ENCODE assay signal across 20 mouse cellular contexts in genomic region chr9:96949551-96949950, GRCm38 (mm10). TPM values are rescaled to one million over a fixed set of nuclear protein-coding genes. Genes with fewer than 3 reads are reported as not detected.
DNase-seq lines count a peak whose midpoint lies in the region; ATAC-seq lines count a peak whose summit lies in the region.
"Had no signal": no experiment of that assay in that cellular context is flagged by ENCODE, and none has a peak within 500 bp of the region (broad histone marks: within the 10 kb centered on the region; RNA-seq: fewer than 3 reads in every experiment).

No protein-coding gene starts in this region.

- H3K9me3 ChIP-seq in heart, embryonic 11.5 days (replicated peaks; ENCODE audit: control insufficient read depth, low read length): no peaks in the 10 kb centered on the region
- H3K9me3 ChIP-seq in hindbrain, embryonic 12.5 days (replicated peaks): no peaks in the 10 kb centered on the region
- H3K9me3 ChIP-seq in hindbrain, embryonic 11.5 days (ENCODE audit: control insufficient read depth, low read length): no peaks in the 10 kb centered on the region
- H3K9me3 ChIP-seq in stomach, embryonic 15.5 days: no peaks in the 10 kb centered on the region
- H3K9me3 ChIP-seq: embryonic facial prominence, embryonic 12.5 days; hindbrain, embryonic 15.5 days; neural tube, embryonic 12.5 days had no signal

- H3K4me2 ChIP-seq in heart, embryonic 11.5 days: no peak overlapping the region
- no peak overlapping the region for H3K4me2 ChIP-seq in hindbrain, embryonic 12.5 days (replicated peaks)
- no peak overlapping the region for H3K4me2 ChIP-seq in hindbrain, embryonic 11.5 days (replicated peaks; ENCODE audit: low read depth, low read length)
- no peak overlapping the region for H3K4me2 ChIP-seq in stomach, embryonic 15.5 days
- H3K4me2 ChIP-seq: embryonic facial prominence, embryonic 12.5 days; hindbrain, embryonic 15.5 days; neural tube, embryonic 12.5 days had no signal

- 62% methylated on average over 9 of the region's 9 CpGs for WGBS in heart, embryonic 11.5 days (ENCODE audit: insufficient replicate concordance)
- 88% methylated on average over 9 of the region's 9 CpGs for WGBS in hindbrain, embryonic 12.5 days
- WGBS in hindbrain, embryonic 11.5 days: 84% methylated on average over 9 of the region's 9 CpGs
- WGBS in stomach, embryonic 15.5 days: 77% methylated on average over 9 of the region's 9 CpGs

- H3K27ac ChIP-seq in heart, embryonic 11.5 days (ENCODE audit: low read depth, low read length): peak overlapping the region; percentile 76
- 0 out of 2 replicates have a peak overlapping the region, but pooled peaks have one; percentile 1 for H3K27ac ChIP-seq in hindbrain, embryonic 12.5 days
- no peak overlapping the region for H3K27ac ChIP-seq in hindbrain, embryonic 11.5 days (ENCODE audit: low read depth, low read length)
- peak overlapping the region; percentile 18; the same call in 1 of the 2 replicates for H3K27ac ChIP-seq in stomach, embryonic 15.5 days
- H3K27ac ChIP-seq: embryonic facial prominence, embryonic 12.5 days; hindbrain, embryonic 15.5 days; kidney, postnatal 0 days; neural tube, embryonic 12.5 days had no signal

- ATAC-seq in heart, embryonic 11.5 days (replicated peaks; ENCODE audit: insufficient number of reproducible peaks, low FRiP score, low TSS enrichment): no peak
- ATAC-seq in hindbrain, embryonic 12.5 days (ENCODE audit: low FRiP score): no peak
- ATAC-seq in hindbrain, embryonic 11.5 days (ENCODE audit: low FRiP score): no peak
- ATAC-seq in stomach, embryonic 15.5 days (ENCODE audit: insufficient read depth, low FRiP score, low read depth): no peak
- ATAC-seq in activated CD4-positive, CD25-positive, alpha-beta regulatory T cell, adult 4 months: no peak

- 0 out of 2 replicates have a peak overlapping the region, but pooled peaks have one; percentile 16 for H3K9ac ChIP-seq in heart, embryonic 11.5 days (ENCODE audit: low read depth, low read length)
- H3K9ac ChIP-seq in hindbrain, embryonic 12.5 days: no peak overlapping the region
- H3K9ac ChIP-seq in hindbrain, embryonic 11.5 days (ENCODE audit: low read depth, low read length): no peak overlapping the region
- no peak overlapping the region for H3K9ac ChIP-seq in stomach, embryonic 15.5 days
- H3K9ac ChIP-seq: embryonic facial prominence, embryonic 12.5 days; hindbrain, embryonic 15.5 days; neural tube, embryonic 12.5 days had no signal

- no peaks in the 10 kb centered on the region for H3K36me3 ChIP-seq in heart, embryonic 11.5 days (ENCODE audit: control insufficient read depth, insufficient read depth, low read length)
- H3K36me3 ChIP-seq in hindbrain, embryonic 12.5 days: no peaks in the 10 kb centered on the region
- no peaks in the 10 kb centered on the region for H3K36me3 ChIP-seq in hindbrain, embryonic 11.5 days (ENCODE audit: control insufficient read depth, insufficient read depth, low read length)
- no peaks in the 10 kb centered on the region for H3K36me3 ChIP-seq in stomach, embryonic 15.5 days
- H3K36me3 ChIP-seq: embryonic facial prominence, embryonic 12.5 days; hindbrain, embryonic 15.5 days; neural tube, embryonic 12.5 days had no signal

- DNase-seq in heart, adult 11 months: no peak
- DNase-seq in hindbrain, embryonic 11.5 days (ENCODE audit: low spot score): no peak
- DNase-seq in thymus, postnatal 0 days (ENCODE audit: low spot score): peak; percentile 28
- no peak for DNase-seq in thymus, postnatal 10 days (ENCODE audit: low spot score in 2 of 2)
- DNase-seq: adrenal gland, postnatal 36 days; B cell, adult 2 months; cerebellum, adult 8-10 months; gastrocnemius, postnatal 25 days; kidney, adult 11 months; layer of hippocampus, postnatal 36 days; lung, adult 18-20 months; right cerebral cortex, postnatal 25 days had no signal

- peaks cover 60% of the 10 kb centered on the region for H3K4me1 ChIP-seq in heart, embryonic 11.5 days (ENCODE audit: control insufficient read depth, insufficient read depth, low read length)
- peaks cover 48% of the 10 kb centered on the region for H3K4me1 ChIP-seq in hindbrain, embryonic 12.5 days
- no peaks in the 10 kb centered on the region for H3K4me1 ChIP-seq in hindbrain, embryonic 11.5 days (replicated peaks; ENCODE audit: control insufficient read depth, insufficient read depth, low read length)
- 0 out of 2 replicates have a peak, but pooled peaks cover 14% of the 10 kb centered on the region for H3K4me1 ChIP-seq in stomach, embryonic 15.5 days
- H3K4me1 ChIP-seq: embryonic facial prominence, embryonic 12.5 days had no signal

- no peaks in the 10 kb centered on the region for H3K27me3 ChIP-seq in heart, embryonic 11.5 days (ENCODE audit: control insufficient read depth, insufficient read depth, low read length)
- H3K27me3 ChIP-seq in hindbrain, embryonic 12.5 days: no peaks in the 10 kb centered on the region
- no peaks in the 10 kb centered on the region for H3K27me3 ChIP-seq in hindbrain, embryonic 11.5 days (ENCODE audit: control insufficient read depth, insufficient read depth, low read length)
- no peaks in the 10 kb centered on the region for H3K27me3 ChIP-seq in stomach, embryonic 15.5 days (replicated peaks)
- H3K27me3 ChIP-seq: embryonic facial prominence, embryonic 12.5 days; hindbrain, embryonic 15.5 days; neural tube, embryonic 12.5 days had no signal

- H3K4me3 ChIP-seq in heart, embryonic 11.5 days (ENCODE audit: low read depth, low read length): no peak overlapping the region
- no peak overlapping the region for H3K4me3 ChIP-seq in hindbrain, embryonic 12.5 days
- no peak overlapping the region for H3K4me3 ChIP-seq in hindbrain, embryonic 11.5 days (ENCODE audit: low read depth, low read length)
- no peak overlapping the region for H3K4me3 ChIP-seq in stomach, embryonic 15.5 days (replicated peaks)
- H3K4me3 ChIP-seq: embryonic facial prominence, embryonic 12.5 days; hindbrain, embryonic 15.5 days; neural tube, embryonic 12.5 days had no signal

RNA-seq across cellular contexts. Expression of gene Pxylp1, which starts 57.1 kb away (rescaled TPM):
- polyA plus RNA-seq in heart, embryonic 11.5 days (2014; fragmentation: Nextera tagmentation; extraction: Ambion mirVana): 31.3 and 33.7 TPM in 2 replicates
- polyA plus RNA-seq in hindbrain, embryonic 12.5 days (2016; fragmentation: Nextera tagmentation; extraction: Ambion mirVana): 56.9 and 59.9 TPM in 2 replicates
- 40.3 and 44.1 TPM in 2 replicates for polyA plus RNA-seq in hindbrain, embryonic 11.5 days (2014; fragmentation: Nextera tagmentation; extraction: Ambion mirVana)
- 5.2 and 7.5 TPM in 2 replicates for polyA plus RNA-seq in thymus, postnatal 0 days (2015; fragmentation: Nextera tagmentation; extraction: Ambion mirVana)
- polyA plus RNA-seq in stomach, embryonic 15.5 days (2015; fragmentation: Nextera tagmentation; extraction: Ambion mirVana): 29.7 and 31.7 TPM in 2 replicates
- polyA plus RNA-seq in activated CD4-positive, CD25-positive, alpha-beta regulatory T cell, adult 4 months (2017; shearing (Covaris generic)): 10 to 100 TPM; 10.5 to 11.5 TPM
